Mouse (Mus musculus): ENCODE data around the gene Dcxr. TPM values are rescaled to one million over a fixed set of nuclear protein-coding genes. Genes with fewer than 3 reads are reported as not detected.
"Not testable (repeated sequence)": the region's sequence is repeated elsewhere in the genome, so short reads cannot be mapped to it uniquely, and the experiment has no call there.

The Dcxr gene
- polyA plus RNA-seq, 1 experiment from 2014 or later: 23.2 TPM

- Histone ChIP-seq H3K36me3 (ENCODE audit: control insufficient read depth, insufficient read depth, low read length) (no peaks in the 10 kb centered on the region), H3K27ac (ENCODE audit: low read depth, low read length) (no peak within 1 kb of the TSS), H3K9me3 (ENCODE audit: control insufficient read depth, low read length) (no peaks in the 10 kb centered on the region), H3K27me3 (ENCODE audit: control insufficient read depth, insufficient read depth, low read length) (no peaks in the 10 kb centered on the region), H3K4me2 (replicated peaks; ENCODE audit: low read depth, low read length) (no peak within 1 kb of the TSS), H3K9ac (ENCODE audit: low read depth, low read length) (no peak within 1 kb of the TSS), H3K4me3 (ENCODE audit: low read length) (no peak within 1 kb of the TSS), H3K4me1 (ENCODE audit: control insufficient read depth, insufficient read depth, low read length) (0 out of 2 replicates have a peak, but pooled peaks cover 5% of the 10 kb centered on the region)
- 63% methylated on average over 12 of the region's 12 CpGs for WGBS
- no peak for ATAC-seq (ENCODE audit: low FRiP score, low TSS enrichment)
Measured at GRCm38 (mm10) chr11:120731858-120732680, 5.0 kb upstream of the Dcxr start, which contains the start of gene Cbr2. Cbr2 (minus strand) TSS chr11:120732114.

DNA sequence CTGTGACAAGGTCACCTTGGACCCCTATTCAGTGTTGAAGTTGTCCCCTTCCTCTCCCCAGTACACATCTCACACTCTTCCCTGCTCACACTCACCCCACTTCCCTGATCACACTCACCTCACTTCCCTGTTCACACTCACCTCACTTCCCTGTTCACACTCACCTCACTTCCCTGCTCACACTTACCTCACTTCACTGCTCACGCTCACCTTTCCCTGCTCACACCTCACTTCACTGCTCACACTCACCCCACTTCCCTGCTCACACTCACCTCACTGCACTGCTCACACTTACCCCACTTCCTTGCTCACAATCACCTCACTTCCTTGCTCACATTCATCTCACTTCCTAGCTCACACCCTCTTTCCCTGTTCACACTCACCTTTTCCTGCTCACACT lies 4.3 kb upstream of the Dcxr start:
- Histone ChIP-seq H3K4me3 (ENCODE audit: low read length) (no peak overlapping the region), H3K4me2 (replicated peaks; ENCODE audit: low read depth, low read length) (no peak overlapping the region), H3K27me3 (ENCODE audit: control insufficient read depth, insufficient read depth, low read length) (no peaks in the 10 kb centered on the region), H3K9ac (ENCODE audit: low read depth, low read length) (no peak overlapping the region), H3K27ac (ENCODE audit: low read depth, low read length) (no peak overlapping the region), H3K9me3 (ENCODE audit: control insufficient read depth, low read length) (no peaks in the 10 kb centered on the region), H3K4me1 (ENCODE audit: control insufficient read depth, insufficient read depth, low read length) (peaks cover 8% of the 10 kb centered on the region; the same call in 1 of the 2 replicates), H3K36me3 (ENCODE audit: control insufficient read depth, insufficient read depth, low read length) (no peaks in the 10 kb centered on the region)
- no peak for ATAC-seq (ENCODE audit: low FRiP score, low TSS enrichment)
- WGBS: 91% methylated on average over 1 of the region's 1 CpGs

DNA sequence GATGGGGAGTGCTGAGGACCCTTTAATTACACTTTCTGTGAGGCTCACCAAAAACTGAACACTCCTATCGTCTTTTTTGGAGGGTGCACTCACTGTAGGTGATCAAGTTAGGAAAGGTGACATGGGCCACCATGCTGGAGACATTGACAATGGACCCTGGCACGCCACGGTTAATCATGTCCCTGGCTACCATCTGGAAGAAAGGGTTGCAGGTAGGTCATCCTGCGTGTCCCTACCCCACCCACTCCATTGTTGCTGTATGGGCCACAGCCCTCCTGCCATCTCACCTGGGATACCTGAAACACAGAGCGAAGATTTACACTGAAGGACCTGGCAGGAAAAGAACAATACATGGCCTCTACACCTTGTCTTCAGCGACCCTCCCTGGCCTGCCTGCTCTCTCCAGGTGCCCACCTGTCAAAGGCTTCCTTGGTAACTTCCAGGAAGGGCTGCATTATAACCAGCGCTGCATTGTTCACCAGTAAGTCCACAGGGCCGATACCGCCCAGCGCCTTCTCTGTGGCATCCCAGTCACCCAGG lies 3.3 kb upstream of the Dcxr start:
- no peak for ATAC-seq (ENCODE audit: low FRiP score, low TSS enrichment)
- Histone ChIP-seq H3K27ac (ENCODE audit: low read depth, low read length) (no peak overlapping the region), H3K9me3 (ENCODE audit: control insufficient read depth, low read length) (no peaks in the 10 kb centered on the region), H3K4me1 (ENCODE audit: control insufficient read depth, insufficient read depth, low read length) (peaks cover 11% of the 10 kb centered on the region; the same call in 1 of the 2 replicates), H3K4me3 (ENCODE audit: low read length) (no peak overlapping the region), H3K27me3 (ENCODE audit: control insufficient read depth, insufficient read depth, low read length) (no peaks in the 10 kb centered on the region), H3K9ac (ENCODE audit: low read depth, low read length) (no peak overlapping the region), H3K4me2 (replicated peaks; ENCODE audit: low read depth, low read length) (no peak overlapping the region), H3K36me3 (ENCODE audit: control insufficient read depth, insufficient read depth, low read length) (no peaks in the 10 kb centered on the region)
- WGBS: 89% methylated on average over 10 of the region's 10 CpGs

DNA sequence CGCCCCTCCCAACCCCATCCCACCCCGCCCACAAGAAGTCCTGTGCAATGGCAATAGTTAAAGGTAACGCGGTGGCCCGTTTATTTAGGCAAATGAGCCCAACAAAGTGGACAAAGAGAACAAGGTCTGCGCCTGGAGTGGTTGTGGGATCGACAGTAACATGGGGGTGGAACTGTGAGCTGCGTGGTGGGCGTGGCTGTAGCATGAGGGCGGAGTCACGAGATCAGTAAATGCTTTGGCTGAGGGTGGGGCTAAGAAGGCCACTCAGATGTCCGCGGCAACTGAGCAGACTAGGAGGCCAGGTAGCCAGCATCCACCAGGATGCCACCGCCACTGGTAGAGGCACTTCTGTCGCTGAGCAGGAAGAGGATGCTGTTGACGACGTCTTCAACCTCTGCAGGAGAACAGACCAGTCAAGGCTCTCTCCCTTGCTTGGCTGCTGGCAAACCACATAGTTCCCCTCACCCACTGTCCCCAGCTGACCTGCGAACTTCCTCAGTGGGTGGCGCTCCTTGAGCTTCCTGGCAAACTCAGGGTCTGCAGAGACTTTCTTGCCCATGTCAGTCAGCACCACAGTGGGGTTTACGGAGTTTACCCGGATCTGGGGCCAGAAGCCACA lies 2.5 kb upstream of the Dcxr start:
- WGBS: 2% methylated on average over 17 of the region's 21 CpGs
- Histone ChIP-seq H3K4me1 (ENCODE audit: control insufficient read depth, insufficient read depth, low read length) (peaks cover 11% of the 10 kb centered on the region; the same call in 1 of the 2 replicates), H3K4me3 (ENCODE audit: low read length) (0 out of 2 replicates have a peak overlapping the region, but pooled peaks have one; percentile 4), H3K4me2 (replicated peaks; ENCODE audit: low read depth, low read length) (peak overlapping the region; percentile 24)
- not testable (repeated sequence) for H3K9me3 ChIP-seq (ENCODE audit: control insufficient read depth, low read length); H3K9ac ChIP-seq (ENCODE audit: low read depth, low read length); H3K27ac ChIP-seq (ENCODE audit: low read depth, low read length); H3K36me3 ChIP-seq (ENCODE audit: control insufficient read depth, insufficient read depth, low read length); H3K27me3 ChIP-seq (ENCODE audit: control insufficient read depth, insufficient read depth, low read length)
- ATAC-seq (ENCODE audit: low FRiP score, low TSS enrichment): peak; percentile 36; the same call in 1 of the 2 replicates

DNA sequence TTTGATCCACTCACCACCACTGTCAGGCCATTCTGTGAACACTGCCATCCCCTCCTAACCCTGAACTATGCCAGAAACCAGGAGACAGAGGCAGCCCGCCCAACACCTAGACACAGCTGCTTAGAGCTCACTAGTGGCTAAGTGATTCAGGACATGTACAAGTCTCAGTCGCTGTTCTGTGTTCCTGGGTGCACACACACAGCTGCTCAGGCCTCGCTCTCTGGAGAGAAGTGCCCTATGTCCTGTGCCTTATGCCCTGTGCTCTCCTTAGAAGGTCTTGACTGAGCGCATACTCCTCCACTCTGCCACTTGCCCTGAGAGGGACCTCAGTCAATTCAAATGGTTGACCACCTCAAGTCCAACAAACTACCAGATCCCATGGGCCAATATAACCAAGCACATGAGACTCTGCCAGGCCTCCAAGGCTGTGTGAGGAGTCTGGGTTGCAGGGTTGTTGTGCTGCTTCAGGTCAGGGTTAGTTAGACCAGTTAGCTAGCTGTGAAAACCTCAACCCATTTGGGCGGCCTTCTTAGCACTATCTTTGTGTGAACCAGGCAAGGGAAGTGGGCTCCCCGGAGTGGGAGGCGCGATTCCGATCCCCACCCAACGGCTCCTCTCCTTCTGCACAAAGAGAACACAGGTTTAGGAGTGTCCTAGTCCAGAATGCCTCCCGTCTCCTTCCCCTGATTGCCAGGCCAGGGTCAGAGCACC lies 1.6 kb upstream of the Dcxr start:
- H3K4me2 ChIP-seq (replicated peaks; ENCODE audit: low read depth, low read length): no peak overlapping the region
- WGBS: 69% methylated on average over 11 of the region's 11 CpGs
- no peaks in the 10 kb centered on the region for H3K27me3 ChIP-seq (ENCODE audit: control insufficient read depth, insufficient read depth, low read length)
- H3K9ac ChIP-seq (ENCODE audit: low read depth, low read length): no peak overlapping the region
- H3K27ac ChIP-seq (ENCODE audit: low read depth, low read length): no peak overlapping the region
- ATAC-seq (ENCODE audit: low FRiP score, low TSS enrichment): no peak
- peaks cover 11% of the 10 kb centered on the region; the same call in 1 of the 2 replicates for H3K4me1 ChIP-seq (ENCODE audit: control insufficient read depth, insufficient read depth, low read length)
- H3K9me3 ChIP-seq (ENCODE audit: control insufficient read depth, low read length): no peaks in the 10 kb centered on the region
- no peak overlapping the region for H3K4me3 ChIP-seq (ENCODE audit: low read length)
- H3K36me3 ChIP-seq (ENCODE audit: control insufficient read depth, insufficient read depth, low read length): no peaks in the 10 kb centered on the region

DNA sequence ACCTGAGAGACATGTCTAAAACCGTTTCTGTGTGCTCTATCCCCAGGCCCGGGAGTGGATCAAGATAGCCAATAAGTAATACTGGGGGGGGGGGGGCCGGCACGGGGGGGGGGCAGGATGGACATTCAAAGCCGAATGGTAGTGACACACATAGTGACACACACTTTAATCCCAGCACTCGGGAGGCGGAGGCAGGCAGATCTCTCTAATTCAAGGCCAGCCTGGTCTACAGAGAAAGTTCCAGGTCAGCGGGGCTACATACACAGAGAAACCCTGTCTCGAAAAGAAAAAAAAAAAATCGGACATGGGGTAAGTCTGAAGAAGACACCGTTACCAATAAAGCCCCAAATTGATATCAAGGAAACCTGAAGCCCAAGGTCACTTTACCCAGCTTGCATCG lies 483 bp upstream of the Dcxr start:
- Histone ChIP-seq H3K4me3 (ENCODE audit: low read length) (no peak overlapping the region), H3K4me1 (ENCODE audit: control insufficient read depth, insufficient read depth, low read length) (peaks cover 11% of the 10 kb centered on the region; the same call in 1 of the 2 replicates), H3K27ac (ENCODE audit: low read depth, low read length) (no peak overlapping the region), H3K9ac (ENCODE audit: low read depth, low read length) (no peak overlapping the region), H3K9me3 (ENCODE audit: control insufficient read depth, low read length) (no peaks in the 10 kb centered on the region), H3K36me3 (ENCODE audit: control insufficient read depth, insufficient read depth, low read length) (no peaks in the 10 kb centered on the region), H3K27me3 (ENCODE audit: control insufficient read depth, insufficient read depth, low read length) (no peaks in the 10 kb centered on the region), H3K4me2 (replicated peaks; ENCODE audit: low read depth, low read length) (no peak overlapping the region)
- 60% methylated on average over 12 of the region's 12 CpGs for WGBS
- no peak for ATAC-seq (ENCODE audit: low FRiP score, low TSS enrichment)

DNA sequence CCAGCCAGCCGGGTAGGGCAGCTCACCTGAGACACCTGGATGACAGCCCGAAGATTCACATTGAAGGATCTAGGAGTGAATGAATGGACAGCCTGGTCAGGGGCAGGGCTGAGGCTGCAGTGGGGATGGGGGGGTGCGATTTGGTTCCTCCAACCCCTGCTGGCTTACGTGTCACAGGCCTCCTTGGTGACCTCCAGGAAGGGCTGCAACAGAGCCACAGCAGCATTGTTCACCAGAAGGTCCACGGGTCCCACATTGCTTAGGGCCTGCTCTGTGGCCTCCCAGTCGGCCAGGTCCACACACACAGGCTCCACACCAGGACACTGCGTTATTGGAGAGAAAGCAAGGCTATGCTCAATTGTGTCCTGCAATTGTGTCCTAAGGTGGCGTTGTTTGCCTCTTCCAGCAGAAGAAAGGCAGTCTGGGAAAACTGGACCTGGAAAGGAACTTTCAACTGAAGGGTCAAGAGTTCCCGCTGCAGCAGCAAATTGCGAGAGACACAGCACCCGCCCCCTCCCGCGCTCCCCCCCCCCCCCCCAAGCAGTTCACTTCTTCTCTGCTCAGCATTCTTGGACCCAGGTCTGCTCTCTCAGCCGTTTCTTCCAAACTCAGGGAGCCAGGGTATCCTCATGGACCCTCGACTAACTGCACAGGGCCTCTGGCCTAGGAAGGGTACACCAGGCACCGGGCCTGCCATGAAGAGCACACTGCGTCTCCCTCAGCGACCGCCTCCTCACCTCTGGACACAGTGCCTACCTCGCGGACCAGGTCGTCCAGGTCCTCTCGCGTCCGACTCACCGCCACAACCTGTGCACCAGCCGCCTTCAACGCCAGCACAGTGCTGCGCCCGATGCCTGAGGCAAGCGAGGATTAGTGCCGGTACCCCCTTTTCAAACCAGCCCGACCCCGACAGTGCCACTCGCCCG lies 575 bp downstream of the Dcxr start:
- peak overlapping the region; percentile 47 for H3K9ac ChIP-seq (ENCODE audit: low read depth, low read length)
- H3K27ac ChIP-seq (ENCODE audit: low read depth, low read length): no peak overlapping the region
- peak; percentile 50 for ATAC-seq (ENCODE audit: low FRiP score, low TSS enrichment)

DNA sequence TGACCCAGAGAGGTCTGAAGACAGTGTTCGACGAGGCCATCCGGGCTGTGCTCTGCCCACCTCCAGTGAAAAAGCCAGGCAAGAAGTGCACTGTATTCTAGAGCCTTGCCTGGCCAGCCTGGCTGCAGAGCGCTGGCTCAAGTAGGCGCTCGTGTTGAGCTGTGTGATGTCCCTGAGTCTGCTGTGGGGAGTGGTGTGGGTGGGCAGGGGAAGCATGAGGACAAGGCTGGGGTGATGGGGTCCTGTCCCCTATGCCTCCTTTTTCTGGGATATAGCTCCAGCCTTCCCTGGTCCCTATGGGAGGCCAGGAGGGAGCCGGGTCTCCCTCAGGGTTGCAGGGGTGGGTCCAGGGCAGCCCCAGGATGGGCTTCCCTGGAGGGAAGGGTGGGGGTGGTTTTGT lies 3.6 kb downstream of the Dcxr start:
- no peak overlapping the region for H3K27ac ChIP-seq (ENCODE audit: low read depth, low read length)
- no peak for ATAC-seq (ENCODE audit: low FRiP score, low TSS enrichment)
- no peak overlapping the region for H3K4me2 ChIP-seq (replicated peaks; ENCODE audit: low read depth, low read length)
- H3K27me3 ChIP-seq (ENCODE audit: control insufficient read depth, insufficient read depth, low read length): no peaks in the 10 kb centered on the region
- H3K9ac ChIP-seq (ENCODE audit: low read depth, low read length): no peak overlapping the region
- no peaks in the 10 kb centered on the region for H3K9me3 ChIP-seq (ENCODE audit: control insufficient read depth, low read length)
- 89% methylated on average over 7 of the region's 7 CpGs for WGBS
- H3K4me1 ChIP-seq (ENCODE audit: control insufficient read depth, insufficient read depth, low read length): peaks cover 16% of the 10 kb centered on the region
- peaks cover 10% of the 10 kb centered on the region for H3K36me3 ChIP-seq (ENCODE audit: control insufficient read depth, insufficient read depth, low read length)
- no peak overlapping the region for H3K4me3 ChIP-seq (ENCODE audit: low read length)

More for the DNA sequence above, 575 bp downstream of the Dcxr start:
- Histone ChIP-seq H3K27me3 (ENCODE audit: control insufficient read depth, insufficient read depth, low read length) (no peaks in the 10 kb centered on the region), H3K36me3 (ENCODE audit: control insufficient read depth, insufficient read depth, low read length) (no peaks in the 10 kb centered on the region), H3K9me3 (ENCODE audit: control insufficient read depth, low read length) (no peaks in the 10 kb centered on the region), H3K4me2 (replicated peaks; ENCODE audit: low read depth, low read length) (peak overlapping the region; percentile 79), H3K4me3 (ENCODE audit: low read length) (peak overlapping the region; percentile 57), H3K4me1 (ENCODE audit: control insufficient read depth, insufficient read depth, low read length) (peaks cover 12% of the 10 kb centered on the region)
- 19% methylated on average over 34 of the region's 36 CpGs for WGBS

Measured in kidney, embryonic 14.5 days (tissue).